Mouse (Mus musculus): Measurements from ENCODE around the gene Tbc1d2.
A peak's percentile ranks its signal among the peaks of the same experiment; 100 is the strongest.
"Not testable (repeated sequence)": the region's sequence is repeated elsewhere in the genome, so short reads cannot be mapped to it uniquely, and the experiment has no call there.

Tbc1d2 gene

DNA sequence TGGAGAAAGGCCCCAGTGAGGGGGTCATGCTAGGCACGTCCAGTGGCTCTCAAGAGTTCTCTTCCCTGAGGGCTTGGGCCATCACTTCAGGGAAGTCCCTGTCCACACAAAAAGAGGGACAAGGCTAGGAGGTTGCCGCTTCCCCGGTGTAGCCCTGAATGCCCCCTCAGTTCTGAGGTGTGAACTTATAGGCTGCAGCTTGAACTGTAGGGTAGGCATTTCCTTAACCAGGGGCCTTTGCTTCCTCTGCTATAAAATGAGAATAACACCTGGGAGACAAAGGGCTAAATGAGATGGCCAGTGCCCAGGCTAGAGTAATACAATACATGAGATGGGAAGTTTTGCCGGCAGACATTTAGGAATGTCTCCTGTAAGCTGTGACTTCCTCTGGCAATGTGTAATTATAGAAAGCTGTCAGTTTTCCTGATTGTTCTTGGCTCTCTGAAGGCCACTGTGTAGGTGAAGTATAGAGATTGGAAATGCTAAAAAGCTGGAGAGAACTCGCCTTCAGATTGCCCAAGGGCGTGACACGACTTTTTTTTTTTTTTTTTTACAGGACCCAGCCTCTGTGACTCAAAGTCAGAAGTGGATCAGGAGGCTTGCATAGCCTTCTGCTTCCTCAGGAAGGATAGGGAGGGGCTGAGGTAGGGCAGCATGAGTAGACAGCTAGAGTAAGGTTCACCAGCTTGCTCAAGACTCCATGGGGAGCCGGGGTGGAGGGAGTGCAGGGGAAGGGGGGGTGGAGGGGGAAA lies 6.9 kb downstream of the Tbc1d2 start:
- no peak for DNase-seq (ENCODE audit: low spot score in 2 of 2)

DNA sequence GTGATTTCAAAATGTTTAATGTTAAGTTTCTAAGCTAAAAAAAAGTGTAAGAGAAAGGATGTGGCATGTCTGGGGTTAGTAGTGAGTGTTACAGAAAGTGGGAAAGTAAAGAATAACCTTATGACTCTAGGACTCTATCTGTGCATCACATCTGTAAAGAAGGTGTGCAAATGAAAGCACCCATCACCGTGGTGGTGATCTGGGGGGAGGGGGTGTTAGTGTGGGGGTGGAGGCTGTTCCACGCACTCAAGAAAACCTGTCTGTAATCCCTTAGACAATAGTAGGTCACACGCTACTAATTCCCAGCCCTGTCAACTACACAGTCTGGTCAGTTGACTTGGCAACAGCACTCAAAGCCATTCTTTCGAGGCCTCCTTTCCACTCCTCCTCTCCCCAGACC lies 8.7 kb downstream of the Tbc1d2 start:
- DNase-seq (ENCODE audit: low spot score in 2 of 2): no peak

DNA sequence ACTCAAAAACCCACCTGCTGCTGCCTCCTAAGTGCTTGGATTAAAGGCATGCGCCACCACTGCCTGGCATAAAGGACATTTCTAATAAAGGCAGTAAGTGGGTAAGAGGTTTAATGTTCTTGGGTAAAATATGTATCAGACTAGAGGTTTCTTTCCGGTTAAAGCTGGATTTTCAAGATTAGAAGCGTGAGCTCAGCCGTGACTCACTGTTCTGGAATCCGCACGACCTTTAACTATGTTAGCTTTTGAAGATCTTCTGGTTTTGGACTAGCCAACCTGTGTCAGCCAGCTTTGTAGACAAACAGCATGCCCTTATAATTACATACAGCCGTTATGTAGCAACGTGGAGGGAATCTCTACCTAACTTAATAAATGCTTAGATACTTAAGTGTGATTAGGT lies 10.1 kb downstream of the Tbc1d2 start:
- no peak for DNase-seq (ENCODE audit: low spot score in 2 of 2)

DNA sequence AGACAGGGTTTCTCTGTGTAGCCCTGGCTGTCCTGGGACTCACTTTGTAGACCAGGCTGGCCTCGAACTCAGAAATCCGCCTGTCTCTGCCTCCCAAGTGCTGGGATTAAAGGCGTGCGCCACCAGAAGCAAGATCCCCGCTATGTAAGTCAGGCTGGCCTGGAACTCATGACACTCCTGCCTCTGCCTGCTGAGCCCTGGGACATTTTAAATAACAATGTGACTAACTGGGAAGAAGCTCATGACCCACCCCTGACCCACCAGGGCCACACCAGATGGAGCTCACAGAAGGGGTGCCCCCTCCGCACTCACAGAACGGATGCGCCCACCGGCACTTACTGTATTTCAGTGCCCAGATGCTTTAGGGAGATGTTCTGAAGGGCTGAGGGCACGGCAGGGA lies 12.8 kb downstream of the Tbc1d2 start:
- DNase-seq (ENCODE audit: low spot score in 2 of 2): not testable (repeated sequence)

DNA sequence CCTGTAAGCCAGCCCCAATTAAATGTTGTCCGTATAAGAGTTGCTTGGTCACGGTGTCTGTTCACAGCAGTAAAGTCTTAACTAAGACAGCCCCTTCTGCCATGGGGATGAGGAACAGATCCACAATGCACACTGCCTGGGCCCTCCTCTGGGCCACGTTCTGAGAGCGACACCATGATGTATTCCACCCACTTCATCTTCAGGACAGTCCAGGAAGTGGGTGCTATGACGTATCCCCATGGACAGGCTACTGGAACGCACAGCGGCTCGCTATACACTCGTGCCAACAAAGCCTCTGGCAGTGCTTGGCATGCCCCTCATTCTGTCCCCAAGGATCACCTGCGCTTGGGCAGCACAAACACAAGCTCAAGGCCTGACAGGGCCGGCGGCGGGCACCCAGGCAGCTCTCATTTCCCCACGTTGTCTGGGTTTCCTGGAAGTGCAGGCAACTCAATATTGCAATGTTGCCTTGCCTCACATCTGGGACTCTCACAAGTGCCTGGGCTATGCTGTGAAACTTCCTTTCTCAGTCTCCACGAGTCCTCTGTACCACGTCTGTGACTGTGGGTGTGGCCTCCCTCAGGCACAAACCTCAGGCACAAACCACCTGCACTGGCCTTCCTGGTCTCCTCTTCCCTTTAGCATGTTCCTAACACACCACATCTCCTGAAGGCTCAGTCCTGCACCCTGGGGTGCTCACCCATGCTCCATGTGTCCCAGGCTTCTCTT lies 14.1 kb downstream of the Tbc1d2 start:
- no peak for DNase-seq (ENCODE audit: low spot score in 2 of 2)

DNA sequence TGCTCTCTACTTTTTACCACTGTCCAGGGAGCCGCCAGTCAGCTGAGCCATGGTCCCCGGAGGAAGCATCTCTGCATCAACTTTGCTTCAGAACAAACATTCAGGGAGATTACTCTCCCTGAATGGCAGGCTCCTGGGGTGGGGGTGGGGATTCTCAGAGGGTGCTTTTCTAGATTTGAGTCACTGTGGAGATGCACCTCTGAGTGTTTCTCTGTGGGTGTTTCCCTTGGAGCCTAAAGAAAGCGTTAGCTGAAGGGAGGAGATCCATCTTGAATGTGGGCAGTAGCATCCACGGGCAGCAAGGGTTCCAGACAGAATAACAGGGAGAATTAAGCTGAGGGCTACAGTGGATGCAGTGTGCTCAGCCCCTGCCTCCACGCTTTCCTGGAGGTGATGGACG lies 15.1 kb downstream of the Tbc1d2 start:
- no peak for DNase-seq (ENCODE audit: low spot score in 2 of 2)

DNA sequence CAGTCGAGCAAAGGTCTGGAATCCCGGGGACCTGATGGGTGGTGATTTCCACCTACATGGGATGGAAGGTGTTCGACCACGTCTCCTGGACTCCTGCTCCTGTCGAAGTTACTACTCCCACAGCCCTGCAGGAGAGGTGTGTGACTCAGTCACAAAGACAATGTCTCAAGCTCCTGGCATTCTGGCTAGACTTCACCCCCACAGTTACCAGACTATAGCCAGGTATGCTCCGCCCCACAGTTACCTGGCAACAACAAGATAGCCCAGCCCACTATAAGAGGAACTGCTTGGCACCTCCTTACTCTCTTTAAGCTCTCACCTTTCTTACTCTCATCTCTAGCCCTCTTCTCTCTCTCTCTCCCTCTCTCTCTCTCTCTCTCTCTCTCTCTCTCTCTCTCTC lies 16.4 kb downstream of the Tbc1d2 start:
- not testable (repeated sequence) for DNase-seq (ENCODE audit: low spot score in 2 of 2)

DNA sequence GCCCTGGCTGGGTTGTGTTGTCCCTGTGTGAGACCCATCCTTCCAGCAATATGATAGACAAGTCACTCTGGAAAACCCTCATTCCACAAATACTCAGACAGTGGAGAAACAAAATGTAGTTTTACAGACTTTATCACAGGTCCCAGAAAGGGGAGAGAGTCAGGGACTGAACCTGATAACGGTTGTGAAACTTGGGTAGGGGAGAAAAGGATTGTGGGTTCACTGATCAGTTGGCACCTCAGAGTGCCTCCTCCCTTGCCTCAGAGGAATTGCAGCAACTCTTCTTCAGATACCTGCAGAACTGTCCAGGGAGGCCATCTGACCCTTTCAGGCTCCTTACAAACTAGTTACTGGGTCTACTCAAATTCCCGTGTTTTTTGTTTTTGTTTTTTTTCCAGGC lies 17.5 kb downstream of the Tbc1d2 start:
- DNase-seq (ENCODE audit: low spot score in 2 of 2): no peak

DNA sequence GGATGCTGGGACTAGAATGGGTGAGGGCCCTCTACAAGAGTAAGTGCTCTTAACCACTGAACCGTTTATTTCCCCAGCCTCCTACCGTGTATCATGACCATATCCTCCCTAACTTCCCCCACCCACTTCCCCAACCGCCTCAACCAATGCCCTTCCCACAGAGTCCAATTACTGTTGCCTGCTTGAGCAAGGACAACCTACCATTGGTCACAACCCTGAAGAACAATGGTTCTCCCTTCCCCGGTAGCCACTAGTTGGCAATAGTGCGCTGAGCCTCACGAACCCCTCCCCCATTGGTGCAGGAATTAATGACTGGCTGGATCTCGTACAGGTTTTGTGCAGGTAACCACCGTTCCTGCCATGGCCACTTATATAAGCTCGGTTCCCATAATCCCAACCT lies 19.6 kb downstream of the Tbc1d2 start:
- no peak for DNase-seq (ENCODE audit: low spot score in 2 of 2)

DNA sequence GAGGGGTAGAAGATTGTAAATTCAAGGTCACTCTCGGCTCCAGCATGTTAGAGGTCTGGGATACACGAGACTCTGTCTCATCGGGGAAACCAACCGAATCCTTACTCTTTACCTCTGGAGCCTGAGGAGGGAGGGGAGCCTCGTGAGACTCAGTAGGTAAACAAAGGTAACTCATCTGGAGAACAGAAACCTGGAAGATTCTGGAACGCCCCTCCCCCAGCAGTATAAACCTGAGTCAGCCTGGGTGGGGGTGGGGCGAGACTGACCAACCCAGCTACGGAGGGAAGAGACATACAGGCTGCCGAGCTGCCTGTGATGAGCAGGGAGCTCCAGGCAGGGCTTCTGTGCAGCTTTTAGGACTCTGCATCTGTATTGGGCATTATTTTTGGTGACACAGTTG lies 21.1 kb downstream of the Tbc1d2 start:
- DNase-seq (ENCODE audit: low spot score in 2 of 2): no peak

DNA sequence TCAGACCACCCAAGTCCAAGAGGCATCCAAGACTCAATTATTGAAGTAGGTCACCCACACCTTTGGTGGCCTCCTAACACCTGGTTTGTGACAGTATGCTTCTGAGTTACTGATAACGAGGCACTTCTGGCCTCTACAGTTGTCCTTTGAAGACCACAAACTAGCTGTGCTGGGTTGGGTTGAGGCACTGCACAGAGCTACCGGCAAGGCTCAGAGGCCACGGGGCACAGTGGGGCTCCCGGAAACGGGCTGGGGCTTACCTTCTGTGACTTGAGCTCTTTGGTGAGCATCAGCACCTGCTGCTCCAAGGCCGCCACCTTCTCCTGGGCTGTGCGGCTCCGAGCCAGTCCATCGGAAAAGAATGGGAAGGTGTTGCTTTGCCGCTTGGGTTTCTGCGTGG lies 21.9 kb downstream of the Tbc1d2 start:
- DNase-seq (ENCODE audit: low spot score in 2 of 2): no peak

DNA sequence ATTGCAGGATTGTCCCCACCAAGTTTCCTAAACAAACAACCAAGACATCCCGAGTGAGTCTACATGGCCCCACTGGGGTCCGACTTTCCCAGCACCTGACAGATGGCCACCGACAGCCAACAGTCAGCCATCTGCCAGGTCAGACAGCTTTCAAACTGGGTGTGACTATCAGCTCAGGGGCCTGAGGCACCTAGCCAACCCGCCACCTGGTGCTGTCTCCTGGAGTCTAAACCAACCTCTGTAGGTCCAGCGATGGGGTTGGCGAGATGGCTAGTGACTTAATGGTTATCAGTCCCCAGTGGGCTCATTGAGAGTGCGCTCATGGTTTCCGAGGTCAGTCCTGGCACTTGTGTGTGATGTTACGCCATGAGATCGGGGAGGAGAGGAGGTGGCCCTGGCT lies 24.9 kb downstream of the Tbc1d2 start:
- DNase-seq (ENCODE audit: low spot score in 2 of 2): no peak

DNA sequence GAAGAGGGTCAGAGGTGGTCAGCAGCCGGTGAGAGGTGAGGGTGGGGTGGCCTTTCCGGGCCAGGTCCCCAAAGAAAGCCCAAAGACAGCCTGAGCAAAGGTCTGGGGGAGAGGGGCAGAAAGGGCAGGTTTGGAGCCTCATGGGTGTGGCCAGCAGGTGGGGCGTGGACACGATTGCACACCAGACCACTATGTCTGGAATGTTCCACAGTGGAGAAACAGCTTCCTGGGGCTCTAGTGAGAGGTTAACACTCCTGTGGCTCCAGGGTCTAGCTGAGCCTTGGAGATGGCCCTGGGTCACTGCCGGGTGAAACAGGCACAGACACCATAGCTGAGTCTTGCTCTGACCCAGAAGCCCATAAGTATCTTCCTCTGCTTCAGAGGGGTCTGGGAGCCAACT lies 27.0 kb downstream of the Tbc1d2 start:
- no peak for DNase-seq (ENCODE audit: low spot score in 2 of 2)

DNA sequence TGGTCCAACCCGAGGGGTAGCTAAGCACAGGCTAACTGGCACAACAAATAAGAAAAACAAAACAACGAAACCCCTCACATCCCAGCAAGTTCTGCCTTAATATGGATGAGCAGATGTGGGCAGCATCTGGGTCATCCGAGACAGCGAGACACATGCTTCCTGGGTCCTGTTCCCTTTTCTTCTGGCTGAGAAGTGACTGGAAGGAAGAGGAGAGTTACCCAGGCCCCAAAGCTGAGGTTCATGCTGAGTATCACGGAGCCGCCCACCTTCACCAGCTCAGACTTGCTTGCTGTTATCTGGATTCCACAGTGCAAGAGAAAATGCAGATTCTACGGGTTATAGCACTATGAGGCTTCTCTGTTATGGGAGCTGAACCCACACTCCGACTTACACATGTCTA lies 29.1 kb downstream of the Tbc1d2 start:
- no peak for DNase-seq (ENCODE audit: low spot score in 2 of 2)

DNA sequence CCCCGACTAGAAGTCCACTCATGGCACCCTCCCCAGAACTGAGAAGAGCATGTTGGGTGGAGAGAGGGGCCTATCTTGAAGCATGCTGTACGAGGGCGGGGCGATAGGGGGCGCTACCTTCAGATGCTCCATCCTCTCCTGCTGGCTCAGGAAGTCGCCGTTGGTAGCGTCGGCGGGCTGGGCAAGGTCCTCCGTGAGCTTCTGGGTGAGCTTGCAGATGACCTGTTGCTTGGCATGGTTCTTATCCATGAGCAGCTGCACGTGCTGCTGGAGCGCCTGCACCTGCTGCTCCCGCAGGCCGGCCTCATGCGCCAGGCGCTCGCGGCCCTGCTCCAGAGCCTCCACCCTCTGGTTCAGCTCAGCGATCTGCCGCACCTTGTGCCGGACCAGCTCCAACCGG lies 29.7 kb downstream of the Tbc1d2 start:
- no peak for DNase-seq (ENCODE audit: low spot score in 2 of 2)

DNA sequence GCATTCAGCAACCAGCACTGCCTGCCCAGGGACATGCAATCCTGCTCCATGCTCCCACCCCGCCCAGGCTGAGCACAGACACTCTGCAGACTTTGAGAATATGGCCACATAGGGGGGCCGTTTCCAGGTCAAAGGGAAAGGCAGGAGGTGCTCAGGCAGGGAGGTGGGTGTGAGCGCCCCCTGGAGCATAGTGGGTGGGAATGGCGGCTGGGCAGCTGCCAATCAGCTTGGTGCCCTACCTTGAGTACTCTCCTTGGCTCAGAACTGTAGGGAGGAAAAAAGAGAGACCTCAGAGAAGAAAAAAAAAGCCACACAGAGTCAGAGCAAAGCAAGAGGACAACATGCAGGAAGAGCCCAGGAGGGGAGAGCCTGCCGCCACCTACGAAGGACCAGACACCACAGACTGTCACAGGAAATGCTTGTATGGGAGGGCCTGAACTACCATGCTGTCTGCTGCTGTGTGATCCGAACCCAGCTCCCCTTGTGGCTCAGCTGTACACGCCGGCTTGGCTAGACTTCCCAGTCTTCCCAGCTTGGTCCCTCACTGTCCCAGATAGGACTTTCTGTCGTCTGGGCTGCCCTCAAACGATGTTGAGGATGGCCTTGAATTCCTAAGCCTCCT lies 31.7 kb downstream of the Tbc1d2 start:
- no peak for DNase-seq (ENCODE audit: low spot score in 2 of 2)

DNA sequence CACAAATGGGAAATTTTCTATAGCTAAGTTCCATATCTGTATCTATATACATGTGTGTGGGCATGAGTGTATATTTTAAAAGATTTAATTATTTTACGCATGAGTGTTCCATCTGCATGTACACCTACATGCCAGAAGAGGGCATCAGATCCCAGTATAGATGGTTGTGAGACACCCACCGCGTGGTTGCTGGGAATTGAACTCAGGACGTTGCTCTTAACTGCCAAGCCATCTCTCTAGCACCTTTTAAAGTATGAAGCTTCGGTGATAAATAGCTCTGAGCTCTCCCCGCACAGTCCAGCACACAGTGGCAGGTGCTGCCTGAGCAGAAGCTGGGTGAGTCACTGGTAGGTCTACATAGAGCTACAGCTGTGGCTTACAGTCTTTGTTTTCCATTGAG lies 32.6 kb downstream of the Tbc1d2 start:
- no peak for DNase-seq (ENCODE audit: low spot score in 2 of 2)

DNA sequence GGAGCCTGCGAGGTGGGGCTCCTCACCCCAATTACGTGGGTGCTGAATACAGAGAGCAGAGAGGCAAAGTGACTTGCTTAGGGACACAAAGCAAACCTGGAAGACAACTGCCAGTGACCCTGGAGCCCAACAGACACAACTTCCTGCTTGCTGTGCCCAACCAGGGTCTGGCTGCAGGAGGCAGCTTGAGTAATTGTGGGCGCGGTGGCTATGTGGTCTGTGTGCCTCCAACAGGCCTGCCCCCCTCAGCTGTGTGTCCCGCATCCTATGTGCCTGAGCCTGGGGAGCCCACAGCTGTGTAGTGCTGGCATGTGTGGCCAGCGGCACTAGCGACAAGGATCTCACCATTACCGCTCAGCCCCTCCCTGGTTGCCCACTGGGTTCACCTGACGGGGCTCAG lies 35.4 kb downstream of the Tbc1d2 start:
- no peak for DNase-seq (ENCODE audit: low spot score in 2 of 2)

DNA sequence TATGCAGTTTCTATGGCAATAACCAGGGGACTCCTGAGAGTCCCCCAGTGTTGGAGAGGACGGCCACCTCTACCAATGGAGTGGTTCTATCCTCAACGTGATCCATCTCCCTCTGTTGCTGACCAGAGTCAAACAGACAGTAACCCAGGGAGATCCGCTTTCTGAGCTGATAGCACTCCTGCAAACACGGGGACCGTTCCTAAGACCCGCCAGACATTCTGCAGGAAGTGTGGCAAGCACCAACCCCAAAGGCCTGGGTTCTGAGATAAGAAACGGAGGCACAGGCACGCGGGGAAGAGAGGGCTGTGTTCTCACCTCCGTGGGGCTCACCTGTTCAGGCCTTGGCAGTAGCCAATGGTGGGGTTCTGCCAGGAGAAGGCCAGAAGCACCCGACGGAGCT lies 36.4 kb downstream of the Tbc1d2 start:
- no peak for DNase-seq (ENCODE audit: low spot score in 2 of 2)

DNA sequence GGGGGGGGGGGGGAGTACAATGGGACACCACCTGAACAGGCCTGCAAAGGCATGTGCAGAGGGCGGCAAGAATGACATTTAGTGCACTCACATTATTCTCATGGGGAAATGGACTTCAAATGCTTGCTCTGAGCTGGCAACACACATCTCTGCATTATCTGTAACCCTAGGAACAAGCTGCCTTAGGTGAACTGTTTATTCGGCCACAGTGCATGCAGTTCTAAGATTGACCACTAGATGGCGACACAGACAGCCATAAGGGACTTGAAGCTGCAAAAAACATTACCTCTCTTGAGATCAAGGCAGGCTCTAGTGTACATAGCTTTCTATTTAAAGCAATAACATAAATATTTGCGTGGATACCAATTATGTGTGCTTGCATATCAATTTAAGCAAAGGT lies 38.8 kb downstream of the Tbc1d2 start:
- peak; percentile 66 to 91 for DNase-seq (ENCODE audit: low spot score in 2 of 2)

DNA sequence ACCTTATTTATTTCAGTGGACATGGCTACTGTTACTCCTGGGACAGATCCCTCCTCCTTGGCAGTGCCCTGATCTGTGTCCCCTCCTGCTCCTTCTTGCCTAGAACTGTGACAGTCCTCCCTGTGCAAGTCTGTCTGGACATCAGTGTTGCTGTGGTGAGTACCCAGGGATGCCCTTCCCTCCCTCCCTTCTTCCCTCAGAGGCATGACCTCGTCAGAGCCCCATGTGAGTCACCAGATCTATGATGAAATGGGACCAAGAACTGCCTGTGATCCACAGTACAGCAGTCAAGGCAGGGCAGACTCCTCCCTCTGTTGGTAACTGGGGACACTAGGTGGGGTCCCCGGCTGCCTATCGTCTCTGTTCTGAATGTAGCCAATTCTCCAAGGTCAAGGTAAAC lies 42.4 kb downstream of the Tbc1d2 start:
- no peak for DNase-seq (ENCODE audit: low spot score in 2 of 2)

DNA sequence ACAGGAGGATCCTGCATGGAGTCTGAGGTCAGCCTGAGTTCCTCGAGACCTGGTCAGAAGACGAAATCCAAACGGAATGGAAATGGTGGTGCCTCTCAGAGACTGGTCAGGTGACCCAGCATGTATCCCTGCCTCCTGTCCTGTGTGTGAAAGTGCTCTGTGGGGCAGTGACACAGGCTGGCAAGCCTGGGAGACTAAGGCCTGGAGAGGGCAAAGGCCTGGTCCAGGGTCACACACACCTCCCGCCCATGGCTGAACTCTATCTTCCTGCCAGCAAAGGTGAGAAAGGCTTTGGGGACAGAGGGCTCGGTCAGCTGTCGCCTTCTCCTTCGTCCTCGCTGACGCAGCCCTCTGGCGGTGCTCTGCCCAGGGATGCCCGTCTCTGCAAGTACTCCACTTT lies 44.6 kb downstream of the Tbc1d2 start:
- no peak for DNase-seq (ENCODE audit: low spot score in 2 of 2)

DNA sequence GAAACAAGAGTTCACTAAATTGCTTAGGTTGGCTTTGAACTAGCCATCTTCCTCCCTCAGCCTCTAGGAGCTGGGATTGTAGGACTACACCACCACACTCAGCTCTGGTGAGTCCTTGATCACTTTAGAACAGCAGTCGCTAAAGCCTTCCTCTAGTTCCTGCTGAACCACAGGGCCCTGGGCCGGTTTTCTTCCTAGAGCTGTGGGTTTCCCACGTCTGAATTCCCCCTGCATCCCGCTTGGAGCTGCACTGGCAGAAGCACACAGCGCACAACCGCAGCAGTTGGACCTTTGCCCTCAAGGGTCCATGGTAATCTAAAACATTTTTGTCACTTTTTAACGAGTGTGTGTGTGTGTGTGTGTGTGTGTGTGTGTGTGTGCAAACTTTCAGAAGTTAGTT lies 47.3 kb downstream of the Tbc1d2 start:
- DNase-seq (ENCODE audit: low spot score in 2 of 2): peak in 1 of 2 experiments; percentile 55

Data from urinary bladder, postnatal 4 days (tissue).